Mouse (Mus musculus) retina, embryonic 14.5 days (tissue): ENCODE data around the gene Mrpl18.
"Not testable (repeated sequence)": the region's sequence is repeated elsewhere in the genome, so short reads cannot be mapped to it uniquely, and the experiment has no call there.

Source experiments
- DNase-seq: peaks from one replicate; pipeline ENCODE4 v3.0.0-alpha.2; 2015; ENCODE audit warnings: low spot score

Mrpl18 gene

GRCm38 (mm10) chr17:12915881-12916583 is at the start of gene Mrpl18:
TSS of gene Mrpl18 (minus strand) at chr17:12916345.
- DNase-seq, result peak; percentile 100

DNA sequence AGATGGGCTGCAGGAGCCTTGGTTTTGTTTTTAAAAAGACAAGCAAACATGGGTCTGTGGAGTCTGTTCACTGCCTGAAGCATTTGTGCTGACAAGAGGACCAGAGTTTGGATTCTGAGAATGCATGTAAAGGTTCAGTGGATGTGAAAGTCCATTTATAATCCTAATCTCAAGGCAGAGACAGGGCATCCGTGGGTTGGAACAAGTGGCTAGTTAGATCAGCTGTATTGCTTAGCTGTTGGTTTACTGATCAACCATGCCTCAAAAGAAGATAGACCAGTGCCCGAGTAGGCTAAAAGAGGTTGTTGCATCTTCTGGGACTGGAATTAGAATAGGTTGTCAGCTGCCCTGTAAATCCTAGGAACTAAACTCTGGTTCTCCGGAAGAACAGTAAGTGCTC is 47.3 kb upstream of the Mrpl18 start:
- DNase-seq, result no peak

DNA sequence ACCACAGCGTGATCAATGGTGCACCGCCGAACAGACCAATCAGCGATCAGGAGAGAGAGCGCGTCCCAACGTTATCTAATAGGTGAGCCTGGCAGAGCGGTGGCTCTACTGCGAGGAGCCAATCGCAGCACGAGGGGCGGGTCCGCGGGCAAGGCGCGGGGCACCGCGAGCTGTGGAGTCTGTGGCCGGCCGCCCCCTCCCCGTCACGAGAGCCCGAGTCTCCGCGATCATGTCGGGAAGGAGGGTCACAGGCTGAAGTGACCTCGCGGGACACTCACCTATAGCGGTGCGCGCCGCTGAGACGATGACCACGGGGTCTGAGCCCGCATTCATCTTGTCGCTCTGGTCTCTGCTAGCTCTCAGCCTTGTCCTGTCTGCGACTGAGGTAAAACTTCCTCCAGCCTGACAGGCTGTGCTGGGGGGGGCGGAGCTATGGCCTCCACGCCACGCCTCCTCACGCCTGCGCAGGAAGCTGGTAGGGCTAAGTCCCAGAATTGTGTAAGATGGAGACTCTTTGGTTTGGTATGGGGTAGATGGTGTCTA is 44.3 kb upstream of the Mrpl18 start, which contains the start of gene Acat2:
Gene Acat2 (minus strand): TSS at position 417 of the 543 bp plus-strand sequence.
- peak; percentile 96 for DNase-seq

GRCm38 (mm10) chr17:12959377-12959776 is 43.2 kb upstream of the Mrpl18 start:
- not testable (repeated sequence) for DNase-seq

DNA sequence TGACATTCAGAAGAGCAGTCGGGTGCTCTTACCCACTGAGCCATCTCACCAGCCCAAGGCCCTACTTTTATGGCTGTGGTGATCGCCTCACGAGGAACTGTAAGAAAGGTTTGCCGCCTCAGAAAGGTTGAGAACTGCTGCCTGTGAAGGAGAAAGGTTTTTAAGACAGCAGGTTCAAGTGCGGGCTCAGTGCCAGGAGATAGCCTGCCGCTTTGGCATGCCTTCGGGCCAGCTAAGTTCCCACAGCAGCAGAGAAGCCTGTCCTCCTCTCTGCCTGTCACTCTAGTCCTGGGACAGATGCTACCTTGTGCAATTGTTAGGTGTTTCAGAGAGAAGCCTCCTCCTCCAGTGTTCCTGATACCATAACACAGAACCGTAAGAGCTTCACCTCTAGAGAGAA is 40.5 kb upstream of the Mrpl18 start:
- no peak for DNase-seq

GRCm38 (mm10) chr17:12949669-12950068 is 33.5 kb upstream of the Mrpl18 start:
- DNase-seq, result no peak

- DNase-seq, result no peak
These were observed 26.5 kb upstream of the Mrpl18 start for GRCm38 (mm10) chr17:12942459-12943162.

GRCm38 (mm10) chr17:12941543-12942260 is 25.6 kb upstream of the Mrpl18 start:
- DNase-seq, result no peak

- DNase-seq, result peak; percentile 23
These were observed 24.1 kb upstream of the Mrpl18 start, which contains the start of gene Acat3 for GRCm38 (mm10) chr17:12940151-12940805. TSS of gene Acat3 (minus strand) at chr17:12940600.

DNA sequence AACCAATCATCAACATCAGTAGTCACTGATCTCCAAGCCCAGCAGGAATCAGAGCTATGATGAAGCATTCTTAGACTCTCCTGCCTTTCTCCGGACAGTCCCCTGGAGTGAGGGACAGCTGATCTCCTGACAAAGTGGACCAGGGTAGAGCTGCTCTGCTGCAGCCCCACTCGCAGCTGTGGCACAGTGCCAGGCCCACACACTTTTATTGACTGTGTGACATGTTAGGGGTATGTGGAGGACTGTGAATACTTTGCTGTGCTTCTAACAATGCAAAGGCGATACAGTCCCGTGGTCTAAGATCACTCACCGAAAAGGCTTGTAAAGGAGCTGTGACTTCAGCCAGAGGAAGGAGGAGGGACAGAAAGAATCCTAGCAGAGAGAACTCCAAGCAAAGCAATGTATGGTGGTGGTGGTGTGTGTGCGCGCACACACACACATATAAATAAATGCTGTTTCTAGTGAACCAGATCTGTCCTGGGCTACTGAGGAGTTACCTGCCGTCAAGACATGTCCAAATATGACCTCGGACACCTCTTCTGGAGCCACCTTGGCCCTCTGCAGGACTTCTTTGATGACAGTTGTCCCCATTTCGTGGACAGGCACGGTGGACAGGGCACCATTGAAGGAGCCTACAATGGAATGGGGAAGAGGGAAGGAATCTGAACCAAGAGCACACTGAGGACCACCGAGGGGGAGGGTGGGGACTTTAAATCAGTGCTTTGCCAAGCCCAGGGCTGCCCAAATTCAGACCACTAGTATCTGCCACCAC is 23.4 kb upstream of the Mrpl18 start:
- not testable (repeated sequence) for DNase-seq

DNA sequence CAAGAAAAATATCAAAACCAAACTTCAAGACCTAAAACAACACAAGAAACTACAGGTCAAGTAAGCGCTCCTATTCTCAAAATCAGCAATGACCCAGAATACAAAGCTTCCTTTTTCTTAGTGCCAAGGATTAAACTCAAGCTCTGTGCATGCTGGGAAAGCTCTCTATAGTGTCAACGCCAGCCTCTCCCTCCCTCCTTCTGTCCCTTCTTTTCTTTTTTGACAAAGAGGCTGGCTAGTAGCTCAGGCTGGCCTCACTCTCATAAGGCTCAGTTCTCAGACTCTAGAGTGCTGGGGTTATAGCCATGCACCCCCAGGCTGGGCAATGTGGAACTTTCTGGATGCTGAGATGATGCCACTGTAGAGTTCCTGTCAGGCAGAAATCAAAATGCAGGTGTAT is 21.9 kb upstream of the Mrpl18 start:
- DNase-seq, result no peak

DNA sequence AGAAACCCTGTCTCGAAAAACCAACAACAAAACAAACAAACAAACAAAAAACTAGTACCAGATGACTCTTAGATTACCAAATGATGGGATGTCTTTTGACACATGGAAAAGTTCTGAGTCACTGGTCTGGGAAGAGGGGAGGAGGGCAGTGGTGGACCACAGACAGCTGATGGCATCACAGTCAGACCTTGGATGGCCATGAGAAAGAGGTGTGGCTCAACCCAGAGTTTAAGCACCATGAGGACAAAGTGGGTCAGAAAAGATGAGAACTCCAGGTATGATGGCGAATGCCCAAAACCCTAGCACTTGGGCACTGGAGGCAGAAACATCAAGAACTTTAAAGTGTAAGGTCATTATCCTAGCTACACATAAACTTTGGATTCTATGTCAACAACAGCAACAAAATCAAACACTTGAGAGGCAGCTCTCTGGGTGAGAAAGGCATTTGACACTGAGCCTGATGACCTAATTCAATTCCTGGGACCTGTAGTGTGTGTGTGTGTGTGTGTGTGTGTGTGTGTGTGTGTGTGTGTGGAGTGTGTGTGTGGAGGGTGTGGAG is 21.3 kb upstream of the Mrpl18 start:
- DNase-seq, result no peak

DNA sequence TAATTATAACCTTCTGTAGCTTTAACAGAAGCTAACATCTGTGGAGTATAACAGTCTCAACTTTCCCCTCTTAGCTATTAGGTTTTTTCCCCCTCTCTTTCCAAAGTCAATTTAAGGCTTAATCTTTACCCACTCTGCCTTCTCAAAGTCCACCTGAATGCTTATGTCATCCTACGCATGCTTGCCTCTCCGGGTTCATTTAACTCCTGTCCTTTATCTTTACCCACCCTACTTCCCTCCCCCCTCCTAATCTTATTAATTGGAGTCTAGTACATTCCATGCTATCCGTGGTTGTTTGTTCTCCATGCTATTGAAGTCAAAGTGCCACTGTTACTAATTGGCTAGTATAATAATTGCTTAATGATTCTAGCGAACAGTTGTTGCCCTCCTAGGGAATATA is 19.6 kb upstream of the Mrpl18 start:
- DNase-seq, result no peak

DNA sequence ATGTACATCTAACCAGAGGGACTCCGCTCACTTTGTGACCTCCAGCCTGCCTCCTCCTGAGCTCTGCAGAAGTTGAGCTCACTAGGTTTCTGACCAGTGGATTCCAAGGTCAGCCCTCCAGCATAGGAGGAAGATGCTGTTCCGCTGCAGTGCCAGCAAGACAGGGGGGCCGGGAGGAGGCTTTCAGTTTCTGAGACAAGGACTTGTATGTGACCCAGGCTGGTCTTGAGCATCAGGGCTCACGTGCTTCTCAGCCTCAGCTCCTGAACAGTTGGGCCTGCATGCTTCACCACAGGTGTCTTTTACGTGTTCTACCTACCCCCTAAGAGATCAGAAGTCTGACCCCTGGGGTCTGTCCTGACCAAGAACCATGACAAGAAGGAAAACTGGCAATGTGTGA is 15.4 kb upstream of the Mrpl18 start:
- DNase-seq, result not testable (repeated sequence)

GRCm38 (mm10) chr17:12925703-12926180 is 9.6 kb upstream of the Mrpl18 start:
- DNase-seq, result no peak

DNA sequence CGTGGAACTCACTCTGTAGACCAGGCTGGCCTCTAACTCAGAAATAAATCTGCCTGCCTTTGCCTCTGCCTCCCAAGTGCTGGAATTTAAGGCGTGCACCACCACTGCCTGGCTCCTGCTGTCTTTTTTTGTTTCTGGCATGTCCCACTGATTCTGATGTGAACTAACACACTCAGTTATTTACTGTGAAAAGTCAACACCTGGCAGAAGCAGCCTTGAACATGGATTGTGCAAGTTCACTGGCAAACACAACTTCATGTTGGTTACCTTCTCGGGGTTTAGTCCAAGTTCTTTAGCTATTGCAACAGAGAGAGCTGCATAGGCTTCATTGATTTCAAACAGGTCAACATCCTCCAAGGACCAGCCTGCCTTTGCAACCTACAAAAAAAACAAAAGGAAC is 8.9 kb upstream of the Mrpl18 start:
- DNase-seq, result no peak

GRCm38 (mm10) chr17:12921073-12921472 is 4.9 kb upstream of the Mrpl18 start:
- no peak for DNase-seq

DNA sequence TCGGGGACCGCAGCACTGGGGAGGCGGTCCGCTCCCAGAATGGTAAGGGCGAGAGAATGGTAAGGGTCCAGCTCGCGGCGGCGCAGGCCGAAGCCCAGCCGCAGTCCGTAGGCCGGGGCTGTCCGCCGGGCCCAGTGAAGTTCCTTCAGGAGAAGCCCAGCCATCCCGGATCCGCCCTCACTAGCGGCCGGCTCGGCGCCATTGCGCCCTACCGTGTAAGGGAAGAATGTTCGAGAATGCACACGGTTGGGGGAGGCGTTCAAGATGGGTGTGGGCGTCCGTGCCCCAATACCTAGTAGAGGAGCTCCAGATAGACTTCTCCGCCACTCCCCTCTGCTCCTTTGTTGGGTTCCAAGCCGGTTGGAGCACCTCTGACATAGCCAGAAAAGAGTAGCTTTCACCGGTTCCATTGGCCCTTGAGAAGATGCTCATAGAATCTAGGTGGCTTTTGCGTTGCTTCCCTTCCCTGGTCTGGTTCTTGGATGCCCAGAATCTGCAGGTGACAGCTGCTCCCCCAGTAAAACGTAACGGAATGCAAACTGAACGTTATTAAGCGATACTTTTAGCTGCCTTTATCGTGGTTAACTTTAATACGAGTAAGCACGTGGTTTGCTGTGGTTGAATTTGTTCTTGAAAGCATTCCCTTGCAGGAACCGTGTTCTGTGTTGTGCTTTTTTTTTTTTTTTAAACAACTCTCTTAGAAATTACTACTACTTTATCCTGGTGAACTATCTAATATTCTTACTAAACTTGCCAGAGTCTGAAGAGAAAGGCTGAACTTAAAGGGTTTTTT is 639 bp upstream of the Mrpl18 start:
- DNase-seq, result no peak

DNA sequence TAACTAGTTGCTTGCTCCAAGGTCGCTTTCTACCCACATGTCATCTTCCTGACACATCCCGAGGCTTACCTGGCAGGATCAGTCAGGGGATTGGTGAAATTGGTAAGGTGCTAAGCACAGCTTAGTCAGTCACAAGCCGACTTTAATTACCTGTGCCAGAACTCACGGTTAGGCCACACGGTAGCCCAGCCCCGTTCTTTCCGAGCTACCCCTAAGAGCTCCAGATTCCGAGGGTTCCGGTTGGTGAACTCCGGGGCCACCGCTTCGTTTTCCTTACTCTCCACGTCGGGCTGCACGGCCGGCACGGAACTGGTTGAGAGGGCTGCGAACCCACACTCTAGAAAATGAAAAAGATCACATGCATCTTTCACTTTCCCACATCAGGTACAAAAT is 661 bp downstream of the Mrpl18 start, which contains the start of gene Tcp1:
Gene Tcp1 (plus strand): TSS at position 214 of the 393 bp plus-strand sequence.
- DNase-seq, result peak; percentile 12

DNA sequence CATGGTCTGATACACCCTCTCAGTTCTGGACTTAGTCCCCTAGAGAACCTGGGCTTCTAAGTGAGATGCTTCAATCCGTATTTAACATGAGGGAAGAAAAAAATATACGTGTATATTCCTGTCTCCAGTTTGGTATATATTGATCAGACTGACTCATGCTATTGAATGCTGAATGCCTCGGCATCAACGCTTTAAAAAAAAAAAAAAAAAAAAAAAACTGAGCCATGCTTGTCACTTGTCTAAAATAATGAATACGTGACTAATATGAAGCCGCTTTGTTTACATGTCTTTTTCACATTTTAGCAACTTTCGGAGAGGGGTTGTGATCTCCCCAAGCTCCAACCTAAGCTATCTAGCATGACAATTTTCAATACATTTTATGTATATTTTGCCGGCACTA is 5.8 kb downstream of the Mrpl18 start:
- no peak for DNase-seq
